Mouse (Mus musculus): Measurements from ENCODE around the gene Gm10188. TPM values are rescaled to one million over a fixed set of nuclear protein-coding genes. Genes with fewer than 3 reads are reported as not detected.

Gene Gm10188
- not detected in 2 replicates for polyA plus RNA-seq (2012)

GRCm38 (mm10) chr1:132229667-132230066 lies at the start of gene Gm10188:
Gm10188 (minus strand) TSS chr1:132229767.
- TF ChIP-seq TAL1 (IDR thresholded peaks at IDR 0.05; ENCODE audit: low read length), result no peak
- TF ChIP-seq GATA1 (IDR thresholded peaks at IDR 0.05; ENCODE audit: low read length), result no peak
- Histone ChIP-seq H3K36me3 (ENCODE audit: control insufficient read depth) (no peaks in the 10 kb centered on the region), H3K4me3 (replicated peaks) (no peak within 1 kb of the TSS), H3K27me3 (ENCODE audit: control insufficient read depth) (peaks cover 7% of the 10 kb centered on the region), H3K9me3 (ENCODE audit: control insufficient read depth, low read length) (no peaks in the 10 kb centered on the region), H3K4me1 (ENCODE audit: control insufficient read depth) (no peaks in the 10 kb centered on the region)

GRCm38 (mm10) chr1:132277124-132277523 lies 47.6 kb upstream of the Gm10188 start:
- H3K4me1 ChIP-seq (ENCODE audit: control insufficient read depth), result no peaks in the 10 kb centered on the region
- H3K27me3 ChIP-seq (ENCODE audit: control insufficient read depth), result peaks cover 4% of the 10 kb centered on the region; the same call in 1 of the 2 replicates
- TF ChIP-seq GATA1 (IDR thresholded peaks at IDR 0.05; ENCODE audit: low read length) (no peak), TAL1 (IDR thresholded peaks at IDR 0.05; ENCODE audit: low read length) (no peak)
- H3K4me3 ChIP-seq (replicated peaks), result no peak overlapping the region
- H3K9me3 ChIP-seq (ENCODE audit: control insufficient read depth, low read length), result no peaks in the 10 kb centered on the region
- H3K36me3 ChIP-seq (ENCODE audit: control insufficient read depth), result no peaks in the 10 kb centered on the region

GRCm38 (mm10) chr1:132276694-132277093 lies 47.1 kb upstream of the Gm10188 start:
- peaks cover 3% of the 10 kb centered on the region; the same call in 1 of the 2 replicates for H3K4me1 ChIP-seq (ENCODE audit: control insufficient read depth)
- no peaks in the 10 kb centered on the region for H3K9me3 ChIP-seq (ENCODE audit: control insufficient read depth, low read length)
- TF ChIP-seq TAL1 (IDR thresholded peaks at IDR 0.05; ENCODE audit: low read length), result no peak
- TF ChIP-seq GATA1 (IDR thresholded peaks at IDR 0.05; ENCODE audit: low read length), result no peak
- H3K27me3 ChIP-seq (ENCODE audit: control insufficient read depth), result peaks cover 2% of the 10 kb centered on the region; the same call in 1 of the 2 replicates
- H3K4me3 ChIP-seq (replicated peaks), result no peak overlapping the region
- H3K36me3 ChIP-seq (ENCODE audit: control insufficient read depth), result no peaks in the 10 kb centered on the region

GRCm38 (mm10) chr1:132271237-132271636 lies 41.7 kb upstream of the Gm10188 start:
- peaks cover 3% of the 10 kb centered on the region for H3K27me3 ChIP-seq (ENCODE audit: control insufficient read depth)
- H3K9me3 ChIP-seq (ENCODE audit: control insufficient read depth, low read length), result no peaks in the 10 kb centered on the region
- no peaks in the 10 kb centered on the region for H3K36me3 ChIP-seq (ENCODE audit: control insufficient read depth)
- peaks cover 3% of the 10 kb centered on the region for H3K4me1 ChIP-seq (ENCODE audit: control insufficient read depth)
- no peak for TF ChIP-seq GATA1 (IDR thresholded peaks at IDR 0.05; ENCODE audit: low read length)
- no peak for TF ChIP-seq TAL1 (IDR thresholded peaks at IDR 0.05; ENCODE audit: low read length)
- no peak overlapping the region for H3K4me3 ChIP-seq (replicated peaks)

- peaks cover 3% of the 10 kb centered on the region for H3K27me3 ChIP-seq (ENCODE audit: control insufficient read depth)
- H3K36me3 ChIP-seq (ENCODE audit: control insufficient read depth), result no peaks in the 10 kb centered on the region
- peaks cover 24% of the 10 kb centered on the region for H3K4me1 ChIP-seq (ENCODE audit: control insufficient read depth)
- H3K4me3 ChIP-seq (replicated peaks), result no peak overlapping the region
- TF ChIP-seq GATA1 (IDR thresholded peaks at IDR 0.05; ENCODE audit: low read length) (no peak), TAL1 (IDR thresholded peaks at IDR 0.05; ENCODE audit: low read length) (no peak)
- no peaks in the 10 kb centered on the region for H3K9me3 ChIP-seq (ENCODE audit: control insufficient read depth, low read length)
Measured at GRCm38 (mm10) chr1:132268418-132269060, 39.0 kb upstream of the Gm10188 start.

- Histone ChIP-seq H3K36me3 (ENCODE audit: control insufficient read depth) (no peaks in the 10 kb centered on the region), H3K27me3 (ENCODE audit: control insufficient read depth) (peaks cover 3% of the 10 kb centered on the region), H3K9me3 (ENCODE audit: control insufficient read depth, low read length) (no peaks in the 10 kb centered on the region), H3K4me3 (replicated peaks) (no peak overlapping the region), H3K4me1 (ENCODE audit: control insufficient read depth) (peaks cover 24% of the 10 kb centered on the region)
- no peak for TF ChIP-seq TAL1 (IDR thresholded peaks at IDR 0.05; ENCODE audit: low read length)
- TF ChIP-seq GATA1 (IDR thresholded peaks at IDR 0.05; ENCODE audit: low read length), result no peak
Measured at GRCm38 (mm10) chr1:132267959-132268358, 38.4 kb upstream of the Gm10188 start.

- peaks cover 24% of the 10 kb centered on the region for H3K4me1 ChIP-seq (ENCODE audit: control insufficient read depth)
- no peak overlapping the region for H3K4me3 ChIP-seq (replicated peaks)
- no peaks in the 10 kb centered on the region for H3K36me3 ChIP-seq (ENCODE audit: control insufficient read depth)
- H3K27me3 ChIP-seq (ENCODE audit: control insufficient read depth), result peaks cover 3% of the 10 kb centered on the region
- no peaks in the 10 kb centered on the region for H3K9me3 ChIP-seq (ENCODE audit: control insufficient read depth, low read length)
- TF ChIP-seq GATA1 (IDR thresholded peaks at IDR 0.05; ENCODE audit: low read length) (no peak), TAL1 (IDR thresholded peaks at IDR 0.05; ENCODE audit: low read length) (no peak)
Measured at GRCm38 (mm10) chr1:132266791-132267557, 37.4 kb upstream of the Gm10188 start.

- Histone ChIP-seq H3K27me3 (ENCODE audit: control insufficient read depth) (peaks cover 3% of the 10 kb centered on the region), H3K4me3 (replicated peaks) (no peak overlapping the region), H3K4me1 (ENCODE audit: control insufficient read depth) (peaks cover 22% of the 10 kb centered on the region), H3K9me3 (ENCODE audit: control insufficient read depth, low read length) (no peaks in the 10 kb centered on the region), H3K36me3 (ENCODE audit: control insufficient read depth) (no peaks in the 10 kb centered on the region)
- TF ChIP-seq TAL1 (IDR thresholded peaks at IDR 0.05; ENCODE audit: low read length) (no peak), GATA1 (IDR thresholded peaks at IDR 0.05; ENCODE audit: low read length) (no peak)
Measured at GRCm38 (mm10) chr1:132265936-132266335, 36.4 kb upstream of the Gm10188 start.

- Histone ChIP-seq H3K36me3 (ENCODE audit: control insufficient read depth) (no peaks in the 10 kb centered on the region), H3K27me3 (ENCODE audit: control insufficient read depth) (peaks cover 3% of the 10 kb centered on the region), H3K4me3 (replicated peaks) (no peak overlapping the region), H3K4me1 (ENCODE audit: control insufficient read depth) (peaks cover 22% of the 10 kb centered on the region), H3K9me3 (ENCODE audit: control insufficient read depth, low read length) (no peaks in the 10 kb centered on the region)
- TF ChIP-seq GATA1 (IDR thresholded peaks at IDR 0.05; ENCODE audit: low read length) (no peak), TAL1 (IDR thresholded peaks at IDR 0.05; ENCODE audit: low read length) (no peak)
Measured at GRCm38 (mm10) chr1:132265211-132265859, 35.8 kb upstream of the Gm10188 start.
